Mouse (Mus musculus) midbrain, embryonic 14.5 days (tissue): ENCODE results near the gene Scarf1. TPM values are rescaled to one million over a fixed set of nuclear protein-coding genes. Genes with fewer than 3 reads are reported as not detected.
A peak's percentile ranks its signal among the peaks of the same experiment; 100 is the strongest.

Source experiments
- microRNA counts: library from miRNA; unstranded; fragments of <30 nt; microRNA quantifications from one replicate; lab custom pipeline; 2016
- microRNA-seq: library from miRNA; unstranded; fragments of <30 nt; microRNA quantifications from one replicate; pipeline ENCODE4, GENCODE M21; 2016
- polyA plus RNA-seq: library from polyadenylated mRNA; unstranded; fragments of >200 nt; fragmentation: Nextera tagmentation; extraction: Ambion mirVana; gene quantifications from 2 replicates; pipeline ENCODE4 v1.2.1, GENCODE M21; 2014

Scarf1 gene
- polyA plus RNA-seq, 1 experiment from 2014 or later = 3.6 TPM

MicroRNA genes within 50 kb of the gene (microRNA counts, 519-probe panel; counts per million panel counts)
- microRNA mmu-miR-22 (lab: Ali Mortazavi, UCI) = 6,033 counts per million, percentile 75 among the panel's probes with 10 or more counts

Small RNA genes lying within 50 kb of the gene (microRNA-seq; reads per million reads assigned to microRNA genes)
- 5,877 reads per million, percentile 93 among the genes with 10 or more reads in this experiment for gene Mir22
- gene Mir3971 = not detected

Other genes starting within 250 kb of the Scarf1 start
- 48.3 and 50.0 TPM in 2 replicates for gene Rpa1, start 165.2 kb upstream of the Scarf1 start, polyA plus RNA-seq
- gene Smyd4, start 165.1 kb upstream of the Scarf1 start, polyA plus RNA-seq = 9.5 and 12.0 TPM in 2 replicates
- 2.7 and 38.5 TPM in 2 replicates for gene Serpinf1, start 90.8 kb upstream of the Scarf1 start, polyA plus RNA-seq
- not detected in 2 replicates for gene Serpinf2, start 73.9 kb upstream of the Scarf1 start, polyA plus RNA-seq
- gene Wdr81, start 58.8 kb upstream of the Scarf1 start, polyA plus RNA-seq = 5.7 and 7.4 TPM in 2 replicates
- gene Tlcd2, start 51.8 kb upstream of the Scarf1 start, polyA plus RNA-seq = 1.1 and 2.5 TPM in 2 replicates
- 59.9 and 89.5 TPM in 2 replicates for gene Prpf8, start 26.7 kb upstream of the Scarf1 start, polyA plus RNA-seq
- 1.0 and 1.6 TPM in 2 replicates for gene Rilp, start 3.4 kb upstream of the Scarf1 start, polyA plus RNA-seq
- 15.7 and 18.3 TPM in 2 replicates for gene Slc43a2, start 18.2 kb downstream of the Scarf1 start, polyA plus RNA-seq
- 115 and 120 TPM in 2 replicates for gene Pitpna, start 74.6 kb downstream of the Scarf1 start, polyA plus RNA-seq
- 49.2 and 53.0 TPM in 2 replicates for gene Inpp5k, start 117.4 kb downstream of the Scarf1 start, polyA plus RNA-seq
- gene Myo1c, start 137.0 kb downstream of the Scarf1 start, polyA plus RNA-seq = 4.2 and 5.2 TPM in 2 replicates
- gene Crk, start 165.7 kb downstream of the Scarf1 start, polyA plus RNA-seq = 83.7 and 114 TPM in 2 replicates
- gene Ywhae, start 219.3 kb downstream of the Scarf1 start, polyA plus RNA-seq = 1,339 and 1,573 TPM in 2 replicates